Mouse (Mus musculus): ENCODE measurements around the gene C1ql1. TPM values are rescaled to one million over a fixed set of nuclear protein-coding genes. Genes with fewer than 3 reads are reported as not detected.

Gene C1ql1
- total RNA-seq, 2 experiments from 2014 or later, result 0.19 to 0.20 TPM

GRCm38 (mm10) chr11:102962861-102963245 is 16.4 kb upstream of the C1ql1 start:
- no peak for DNase-seq
- intact Hi-C loops (cut with DNase I), result no loop called here

DNA sequence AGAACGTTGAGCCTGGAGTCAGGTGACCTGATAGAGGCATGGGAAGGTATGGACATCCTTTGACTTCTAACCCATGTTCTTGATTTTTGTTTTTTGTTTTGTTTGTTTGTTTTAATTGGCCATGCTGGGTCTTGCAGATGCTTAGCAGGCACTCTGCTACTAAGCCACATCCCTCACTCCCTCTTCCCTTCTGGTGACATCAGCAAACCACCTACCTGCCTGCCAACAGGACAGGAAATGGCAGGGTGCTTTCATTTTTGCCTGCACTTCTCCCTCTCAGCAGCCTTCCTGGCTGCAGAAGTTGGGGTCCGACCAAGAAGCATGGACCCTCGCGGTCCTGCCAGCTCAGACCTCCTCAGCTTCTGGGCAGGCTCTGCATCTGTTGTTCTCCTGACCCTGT is 14.6 kb upstream of the C1ql1 start:
- intact Hi-C loops (cut with DNase I), result no loop called here
- DNase-seq, result no peak

DNA sequence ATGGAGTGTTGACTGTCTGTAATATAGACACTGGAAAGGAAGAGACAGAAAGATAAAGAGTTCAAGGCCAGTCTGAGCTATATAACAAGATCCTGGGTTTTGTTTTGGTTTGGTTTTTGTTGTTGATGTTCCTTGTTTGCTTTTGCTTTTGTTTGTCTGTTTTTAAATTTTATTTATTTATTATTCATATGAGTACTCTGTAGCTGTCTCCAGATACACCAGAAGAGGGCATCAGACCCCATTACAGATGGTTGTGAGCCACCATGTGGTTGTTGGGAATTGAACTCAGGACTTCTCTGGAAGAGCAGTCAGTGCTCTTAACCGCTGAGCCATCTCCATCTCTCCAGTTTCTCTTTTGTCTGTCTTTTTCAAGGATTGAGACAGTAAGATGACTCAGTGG is 12.4 kb upstream of the C1ql1 start:
- intact Hi-C loops (cut with DNase I), result no loop called here

GRCm38 (mm10) chr11:102958431-102958830 is 11.9 kb upstream of the C1ql1 start:
- DNase-seq, result no peak
- intact Hi-C loops (cut with DNase I), result no loop called here

More for the DNA sequence above, 12.4 kb upstream of the C1ql1 start:
- no peak for DNase-seq

- intact Hi-C loops (cut with DNase I), result no loop called here
- DNase-seq, result no peak
These were observed 11.2 kb upstream of the C1ql1 start for GRCm38 (mm10) chr11:102957692-102958091.

GRCm38 (mm10) chr11:102956962-102957614 is 10.6 kb upstream of the C1ql1 start:
- peak; percentile 29 to 49 for DNase-seq
- intact Hi-C loops (cut with DNase I), result no loop called here

- intact Hi-C loops (cut with DNase I), result no loop called here
- no peak for DNase-seq
These were observed 6.4 kb upstream of the C1ql1 start for GRCm38 (mm10) chr11:102952922-102953321.

GRCm38 (mm10) chr11:102948043-102948961 is 1.8 kb upstream of the C1ql1 start:
- intact Hi-C loops (cut with DNase I), result loop anchor here (5.0 kb wide), 1 partner anchor 44 kb away; no protein-coding TSS in a partner anchor
- DNase-seq, result peak; percentile 33 to 43

DNA sequence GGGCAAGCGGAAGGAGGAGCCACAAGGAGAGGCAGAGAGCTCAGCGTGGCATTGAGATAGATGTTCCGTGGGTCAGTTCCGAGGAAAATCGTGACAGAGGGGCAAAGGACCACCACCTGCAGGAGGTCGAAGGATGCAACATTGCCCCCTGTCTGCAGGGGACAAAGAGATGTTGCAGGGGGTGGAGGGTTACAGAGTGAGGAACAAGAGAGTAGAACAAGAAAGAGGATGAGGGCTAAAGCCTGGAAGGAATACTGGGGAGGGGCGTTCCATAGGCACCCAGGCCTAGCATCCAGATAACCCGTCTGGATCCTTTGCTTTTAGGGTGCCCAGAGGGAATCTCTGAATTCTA is 480 bp upstream of the C1ql1 start:
- intact Hi-C loops (cut with DNase I), result loop anchor here (5.0 kb wide), 1 partner anchor 45 kb away; no protein-coding TSS in a partner anchor
- no peak for DNase-seq

DNA sequence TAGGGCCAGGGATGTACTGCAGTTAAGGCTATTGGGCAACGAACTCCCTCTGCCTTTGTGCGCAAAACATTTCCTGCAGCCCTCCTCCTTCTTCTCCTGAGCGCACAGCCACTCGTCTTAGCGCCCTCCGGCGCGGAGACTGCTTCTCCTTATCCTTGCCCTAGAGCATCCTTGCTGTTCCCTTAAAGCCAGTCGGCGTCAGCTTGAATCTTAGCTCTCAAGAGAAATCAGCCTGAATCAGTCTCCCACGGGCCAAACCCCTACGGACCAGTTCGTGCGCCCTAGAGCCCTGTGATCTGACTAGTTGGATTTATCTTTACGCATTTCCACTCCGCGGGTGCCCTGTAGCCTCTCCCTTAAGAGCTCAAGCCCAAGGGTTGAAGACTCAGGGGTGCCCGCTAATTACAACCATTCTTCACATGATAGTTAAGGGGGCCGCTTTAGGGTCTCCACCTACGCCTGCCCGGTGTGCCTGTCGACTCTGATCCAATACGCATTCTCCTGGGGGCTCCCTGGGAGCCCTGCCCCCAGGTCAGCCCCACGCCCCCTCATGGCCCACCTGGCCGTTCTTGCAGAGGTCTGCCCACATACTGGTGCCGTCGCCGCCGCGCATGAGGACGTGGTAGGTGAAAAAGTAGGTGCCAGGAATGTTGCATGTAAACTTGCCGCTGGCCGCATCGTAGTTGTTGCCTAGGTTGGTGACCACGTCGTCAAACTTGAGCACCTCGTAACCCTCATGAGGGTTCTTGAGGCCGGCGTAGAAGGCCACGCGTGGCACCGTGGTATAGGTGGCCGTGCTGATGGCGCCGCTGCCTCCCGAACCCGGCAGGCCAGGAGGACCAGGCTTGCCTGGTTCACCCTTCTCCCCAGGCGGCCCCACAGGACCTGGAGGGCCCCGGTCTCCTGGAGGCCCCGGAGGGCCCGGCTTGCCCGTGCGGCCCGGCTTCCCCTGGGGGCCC is 903 bp downstream of the C1ql1 start:
- intact Hi-C loops (cut with DNase I), result loop anchor here (5.0 kb wide), 1 partner anchor 47 kb away; no protein-coding TSS in a partner anchor
- DNase-seq, result no peak

- DNase-seq, result no peak
- intact Hi-C loops (cut with DNase I), result no loop called here
These were observed 5.3 kb downstream of the C1ql1 start for GRCm38 (mm10) chr11:102941236-102941635.

GRCm38 (mm10) chr11:102939024-102939675 is 7.3 kb downstream of the C1ql1 start:
- intact Hi-C loops (cut with DNase I), result no loop called here
- no peak for DNase-seq

GRCm38 (mm10) chr11:102937529-102938182 is 8.8 kb downstream of the C1ql1 start:
- DNase-seq, result no peak
- intact Hi-C loops (cut with DNase I), result no loop called here

- intact Hi-C loops (cut with DNase I), result no loop called here
- DNase-seq, result no peak
These were observed 10.2 kb downstream of the C1ql1 start for GRCm38 (mm10) chr11:102936272-102936671.

GRCm38 (mm10) chr11:102930672-102931071 is 15.8 kb downstream of the C1ql1 start:
- intact Hi-C loops (cut with DNase I), result no loop called here
- DNase-seq, result no peak

DNA sequence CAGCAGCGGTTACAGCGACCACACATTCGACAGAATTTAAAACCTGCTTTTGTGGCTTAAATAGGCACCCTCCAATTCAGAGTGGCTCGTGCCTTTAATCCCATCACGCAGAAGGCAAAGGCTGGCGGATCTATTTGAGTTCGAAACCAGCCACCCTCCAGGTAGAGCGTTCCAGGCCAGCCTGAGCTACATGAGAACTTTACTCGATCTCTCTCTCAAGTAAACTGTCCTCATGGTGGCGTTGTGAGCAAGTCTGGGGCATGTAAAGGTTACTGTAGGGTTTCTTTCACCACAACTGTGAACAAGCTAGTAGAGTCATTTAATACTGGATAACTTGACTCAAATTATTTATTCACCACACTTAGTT is 21.2 kb downstream of the C1ql1 start:
- intact Hi-C loops (cut with DNase I), result no loop called here
- DNase-seq, result peak in 1 of 2 experiments; percentile 53

DNA sequence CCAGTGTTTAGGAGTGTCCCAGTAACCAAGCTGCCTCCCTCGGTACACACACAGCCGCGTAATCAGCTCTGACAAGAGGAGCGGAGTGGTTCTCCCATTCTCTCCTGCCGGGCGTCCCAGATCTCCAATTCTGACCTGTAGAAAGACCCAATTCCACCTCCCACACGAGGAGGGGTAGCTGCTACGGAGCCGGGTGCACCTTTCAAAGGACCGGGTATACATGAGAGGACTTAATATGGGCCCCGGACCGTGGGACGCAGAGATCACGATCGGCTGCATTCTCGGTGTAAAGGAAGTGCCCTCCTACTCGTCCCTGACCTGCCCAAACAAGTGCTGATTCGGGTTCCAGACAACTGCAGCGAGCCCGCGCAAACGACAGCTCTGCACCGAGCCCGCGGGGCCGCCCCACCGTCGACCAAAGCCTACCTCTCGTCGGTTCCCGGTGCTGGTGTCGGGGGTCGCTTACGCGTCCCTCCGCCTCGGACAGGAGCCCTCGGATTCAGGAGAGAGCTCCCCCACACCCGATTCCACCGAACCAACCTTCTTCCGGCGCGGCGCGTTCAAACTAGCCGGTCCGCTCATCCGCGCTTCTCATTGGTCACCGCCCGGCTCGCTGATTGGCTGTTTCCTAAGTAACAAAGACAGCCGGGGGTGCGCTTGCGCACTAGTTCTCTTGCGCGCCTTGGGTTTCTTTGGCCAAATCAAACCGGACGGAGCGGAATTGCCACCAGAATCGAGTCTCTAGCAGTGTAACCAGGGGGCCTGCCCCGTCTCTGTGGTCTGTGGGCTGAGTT is 21.7 kb downstream of the C1ql1 start, which contains the start of gene Kif18b:
TSS of gene Kif18b (minus strand) at position 568 of the 794 bp plus-strand sequence.
- intact Hi-C loops (cut with DNase I), result no loop called here
- peak; percentile 93 for DNase-seq

DNA sequence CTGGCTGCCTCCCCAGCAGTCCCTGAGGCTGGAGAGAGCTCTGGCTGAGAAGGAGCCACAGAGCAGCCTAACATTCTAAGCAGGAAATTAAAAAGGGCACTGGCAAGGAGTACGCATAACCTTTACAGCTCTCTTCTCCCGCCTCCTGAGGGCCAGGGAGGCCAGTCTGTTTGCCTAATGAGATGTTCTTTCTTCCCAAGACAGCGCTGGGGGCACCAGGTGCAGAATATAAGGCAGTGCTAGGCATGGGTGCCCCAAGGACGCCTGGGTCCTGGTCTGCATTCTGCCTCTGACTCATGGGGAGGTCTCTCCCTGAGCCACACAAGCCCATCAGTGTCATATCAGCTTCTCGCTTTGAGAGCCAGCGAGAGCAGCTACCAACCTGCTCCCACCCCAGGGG is 25.0 kb downstream of the C1ql1 start:
- no peak for DNase-seq
- intact Hi-C loops (cut with DNase I), result no loop called here

- intact Hi-C loops (cut with DNase I), result no loop called here
- no peak for DNase-seq
These were observed 28.4 kb downstream of the C1ql1 start for GRCm38 (mm10) chr11:102918077-102918476.

All from heart, postnatal 14 days (tissue).